Mouse (Mus musculus): ENCODE results near the gene 4930447C04Rik.
A peak's percentile ranks its signal among the peaks of the same experiment; 100 is the strongest.

The 4930447C04Rik gene

DNA sequence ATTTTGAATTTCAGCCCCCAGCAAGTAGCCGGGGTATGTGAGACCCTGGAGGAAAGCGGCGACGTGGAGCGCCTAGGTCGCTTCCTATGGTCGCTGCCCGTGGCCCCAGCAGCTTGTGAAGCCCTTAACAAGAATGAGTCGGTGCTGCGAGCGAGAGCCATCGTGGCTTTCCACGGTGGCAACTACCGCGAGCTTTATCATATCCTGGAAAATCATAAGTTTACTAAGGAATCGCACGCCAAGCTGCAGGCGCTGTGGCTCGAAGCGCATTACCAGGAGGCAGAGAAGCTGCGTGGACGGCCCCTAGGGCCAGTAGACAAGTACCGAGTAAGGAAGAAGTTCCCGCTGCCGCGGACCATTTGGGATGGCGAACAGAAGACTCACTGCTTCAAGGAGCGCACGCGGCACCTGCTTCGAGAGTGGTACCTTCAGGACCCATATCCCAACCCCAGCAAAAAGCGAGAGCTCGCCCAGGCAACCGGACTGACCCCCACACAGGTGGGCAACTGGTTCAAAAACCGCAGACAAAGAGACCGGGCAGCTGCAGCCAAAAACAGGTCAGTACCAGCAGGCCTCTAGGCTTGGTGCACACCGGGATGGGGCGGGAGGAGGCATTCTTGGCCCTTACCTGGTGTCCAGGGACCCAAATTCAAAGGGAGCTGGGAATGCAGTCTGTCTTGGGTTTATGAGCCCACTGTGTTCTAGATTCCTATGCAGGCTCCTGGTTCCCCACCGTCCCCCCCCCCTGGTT is at the start of gene 4930447C04Rik:
4930447C04Rik (minus strand) TSS at position 704 of the 751 bp plus-strand sequence.
- no peak for DNase-seq (ENCODE audit: low spot score)

DNA sequence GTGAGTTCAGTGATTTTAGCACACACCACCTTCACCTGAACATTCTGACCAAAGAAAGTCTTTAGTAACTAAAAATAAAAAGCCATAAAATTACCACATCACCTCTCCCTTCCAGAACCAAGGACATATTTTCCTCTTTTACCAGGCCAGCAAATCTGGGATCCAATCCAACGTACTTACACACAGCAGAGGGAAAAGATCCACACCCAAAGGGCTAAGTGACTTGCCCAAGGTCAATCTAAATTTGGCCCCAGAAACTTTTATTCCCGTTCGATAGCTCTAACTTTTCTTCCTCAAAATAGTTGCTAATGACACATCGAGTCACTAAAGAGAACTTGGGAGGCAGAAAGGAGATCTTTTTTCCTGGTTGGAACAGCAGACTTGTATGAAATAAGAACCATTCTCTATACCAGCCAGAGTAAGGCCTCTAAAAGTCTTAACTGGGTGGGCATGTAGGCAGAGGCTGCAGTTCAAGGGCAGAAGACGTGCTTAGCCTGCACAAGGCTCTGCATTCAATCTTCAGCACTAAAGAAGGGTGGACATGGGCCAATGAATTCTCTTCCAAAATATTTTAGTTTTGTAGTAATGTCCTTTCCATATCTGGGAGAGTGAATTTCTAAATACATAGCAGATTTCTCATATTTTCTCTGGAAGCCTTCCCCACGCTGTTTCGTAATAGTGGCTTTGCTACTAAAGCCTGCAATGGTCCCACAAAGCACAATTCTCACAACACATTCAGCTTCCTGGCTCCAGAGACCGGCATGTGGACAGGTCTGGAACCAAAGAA is 42.7 kb upstream of the 4930447C04Rik start:
- no peak for DNase-seq (ENCODE audit: low spot score)

DNA sequence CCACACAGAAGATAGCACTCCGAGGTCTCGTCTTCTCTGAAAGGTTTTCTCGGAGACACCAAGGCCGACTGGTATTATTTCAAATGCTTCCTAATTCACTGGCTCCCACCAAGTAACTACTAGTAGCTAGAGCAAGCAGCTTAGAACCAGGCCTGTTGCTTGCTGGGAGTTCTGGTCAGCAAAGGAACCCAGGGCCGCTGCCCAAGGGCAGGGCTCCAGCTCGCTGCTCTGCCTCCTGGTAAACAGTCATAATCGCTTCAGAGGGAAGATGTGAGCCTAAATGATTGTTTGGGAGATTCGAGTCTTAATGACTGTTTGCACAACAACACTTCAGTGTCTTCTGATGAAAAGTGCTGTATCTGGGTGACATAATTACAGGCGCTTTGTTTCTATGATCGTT is 42.0 kb upstream of the 4930447C04Rik start:
- DNase-seq (ENCODE audit: low spot score): peak; percentile 36

DNA sequence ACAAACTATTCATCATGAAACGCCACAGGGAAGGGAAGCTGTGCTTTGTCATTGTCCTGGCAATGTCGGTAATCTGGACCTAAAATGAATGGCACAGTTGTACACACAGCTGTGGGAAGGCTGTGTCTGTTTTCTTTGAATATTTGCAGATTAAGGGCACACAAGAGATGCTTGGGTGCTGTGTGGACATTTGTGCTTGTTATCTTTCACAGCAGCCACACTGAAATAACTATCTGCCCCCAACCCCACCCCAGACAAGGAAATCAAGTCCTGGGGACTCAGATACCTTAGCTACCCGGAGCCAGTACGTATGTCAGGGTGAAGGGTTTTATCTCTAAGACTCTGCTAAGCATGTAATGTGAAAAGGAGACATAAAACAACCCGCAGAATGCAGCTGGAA is 38.7 kb upstream of the 4930447C04Rik start:
- no peak for DNase-seq (ENCODE audit: low spot score)

DNA sequence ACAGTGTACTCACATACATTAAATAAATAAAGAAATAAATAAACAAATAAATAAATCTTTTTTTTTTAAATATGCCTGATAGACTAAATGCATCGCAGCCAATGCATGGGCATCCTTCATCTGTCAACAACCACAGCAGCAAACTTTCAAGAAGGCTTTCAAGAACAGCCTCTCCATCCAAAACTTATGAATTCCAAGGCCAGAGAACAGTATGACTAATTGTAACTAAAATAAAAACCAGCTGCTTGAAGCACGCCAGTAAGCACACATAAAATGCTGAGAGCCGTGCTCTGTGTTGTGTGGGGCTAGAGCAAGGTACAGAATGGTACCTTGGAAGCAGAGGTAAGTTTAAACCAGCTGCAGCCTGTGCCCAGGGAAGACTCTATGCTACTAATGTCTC is 37.3 kb upstream of the 4930447C04Rik start:
- no peak for DNase-seq (ENCODE audit: low spot score)

DNA sequence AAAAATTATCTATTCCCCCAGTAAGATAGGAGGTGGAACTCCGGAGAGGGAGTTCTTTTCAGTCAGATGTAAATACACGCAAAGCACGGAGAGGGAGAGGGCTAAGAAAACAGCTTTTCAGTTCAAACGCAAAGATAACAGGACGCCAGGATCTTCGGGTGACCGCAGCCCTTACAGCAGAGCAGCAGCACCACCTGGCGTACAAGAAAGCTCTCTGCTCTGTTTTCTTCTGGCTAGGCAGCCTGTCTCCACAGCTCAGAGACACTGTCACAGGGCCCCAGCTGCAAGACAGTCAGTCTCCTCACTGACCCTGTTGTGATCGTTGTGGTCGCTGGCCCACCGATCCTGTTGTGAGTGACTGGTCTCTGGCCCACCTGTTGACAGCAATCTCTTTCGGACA is 36.1 kb upstream of the 4930447C04Rik start:
- peak; percentile 68 for DNase-seq (ENCODE audit: low spot score)

DNA sequence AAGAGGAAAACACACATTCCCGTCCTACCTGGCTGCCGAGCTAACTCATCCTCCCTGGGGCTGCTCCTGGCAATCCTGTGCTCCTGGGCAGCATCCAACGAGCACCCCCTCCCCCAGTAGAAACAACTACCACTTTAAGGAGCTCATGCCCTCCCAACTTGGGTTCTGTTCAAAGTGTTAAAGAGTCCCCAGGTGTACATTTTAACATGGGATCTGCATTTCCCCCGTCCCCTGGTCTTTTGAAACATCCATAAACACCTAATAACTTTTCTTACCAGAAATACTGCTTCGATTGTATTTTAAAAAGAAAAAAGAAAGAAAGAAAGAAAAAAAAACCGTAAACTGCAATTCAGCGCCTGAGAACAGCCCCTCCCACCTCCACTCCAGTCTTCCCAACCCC is 35.6 kb upstream of the 4930447C04Rik start:
- no peak for DNase-seq (ENCODE audit: low spot score)

DNA sequence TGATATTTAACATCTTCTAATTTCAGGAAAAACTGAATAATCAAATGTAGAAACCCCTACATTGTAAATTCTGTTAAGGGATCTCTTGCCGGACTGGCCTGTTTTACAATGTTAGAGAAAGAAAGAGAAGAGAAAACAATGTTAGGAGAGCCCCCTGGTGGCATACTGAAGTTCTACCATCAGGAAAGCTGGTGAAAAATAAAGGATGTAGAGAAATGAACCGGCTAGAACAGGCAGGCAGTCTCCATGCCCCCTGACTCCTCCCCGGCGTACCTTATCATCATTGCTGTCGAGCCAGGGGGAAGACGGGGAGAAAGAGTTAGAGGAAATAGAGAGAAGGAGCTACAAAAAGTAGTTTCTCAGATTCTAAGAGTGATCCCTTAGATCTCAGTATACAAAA is 32.6 kb upstream of the 4930447C04Rik start:
- no peak for DNase-seq (ENCODE audit: low spot score)

DNA sequence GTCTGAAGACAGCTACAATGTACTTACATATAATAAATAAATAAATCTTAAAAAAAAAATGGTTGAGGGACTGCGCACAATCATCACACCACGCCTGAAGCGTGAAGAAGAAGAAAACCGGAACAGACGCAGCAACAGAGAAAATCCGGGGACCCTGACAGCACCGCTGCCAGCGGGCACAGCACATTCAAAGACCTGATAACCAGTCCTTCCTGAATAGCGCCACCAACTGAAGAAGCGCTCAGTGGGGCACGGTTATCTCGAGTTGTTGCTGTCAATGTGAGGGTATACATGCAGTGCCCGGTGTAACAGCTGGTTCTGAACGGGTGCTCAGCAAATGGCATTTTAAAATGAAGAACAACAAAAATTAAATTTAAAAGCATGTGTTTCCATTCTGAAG is 30.0 kb upstream of the 4930447C04Rik start:
- no peak for DNase-seq (ENCODE audit: low spot score)

DNA sequence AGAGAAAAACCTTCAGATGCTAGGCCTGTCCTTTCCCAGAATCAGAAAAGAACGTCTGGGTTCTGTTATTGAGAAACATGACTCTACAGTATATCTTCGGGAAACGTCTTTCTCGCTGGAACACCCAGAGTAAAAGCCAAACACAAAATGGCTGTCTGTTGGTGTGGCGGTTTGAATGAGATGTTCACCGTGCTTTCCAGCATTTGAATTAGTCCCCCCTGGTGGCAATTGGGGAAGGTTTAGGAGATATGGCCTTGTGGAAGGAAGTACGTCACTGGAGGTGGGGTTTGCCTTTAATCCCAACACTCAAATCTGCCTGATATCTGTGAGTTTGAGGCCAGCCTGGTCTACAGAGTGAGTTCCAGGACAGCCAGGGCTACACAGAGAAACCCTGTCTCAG is 27.0 kb upstream of the 4930447C04Rik start:
- no peak for DNase-seq (ENCODE audit: low spot score)

DNA sequence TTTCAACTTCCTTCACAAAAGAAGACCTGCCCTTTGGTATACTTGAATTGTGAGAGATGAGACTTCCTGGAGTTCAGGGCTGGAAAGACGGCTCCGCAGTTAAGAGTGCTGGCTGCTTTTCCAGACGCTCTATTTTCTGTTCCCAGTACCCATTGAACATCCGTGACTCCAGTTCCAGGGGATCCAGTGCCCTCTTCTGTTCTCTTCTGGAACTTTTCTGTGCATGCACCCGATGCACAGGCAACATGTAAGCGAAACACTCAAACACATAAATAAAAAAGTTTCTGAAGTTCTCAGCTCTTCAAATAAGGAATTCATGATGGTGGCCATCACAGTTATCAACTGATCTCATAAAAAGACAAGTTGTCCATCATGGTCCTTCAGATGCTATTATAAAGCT is 22.2 kb upstream of the 4930447C04Rik start:
- DNase-seq (ENCODE audit: low spot score): no peak

DNA sequence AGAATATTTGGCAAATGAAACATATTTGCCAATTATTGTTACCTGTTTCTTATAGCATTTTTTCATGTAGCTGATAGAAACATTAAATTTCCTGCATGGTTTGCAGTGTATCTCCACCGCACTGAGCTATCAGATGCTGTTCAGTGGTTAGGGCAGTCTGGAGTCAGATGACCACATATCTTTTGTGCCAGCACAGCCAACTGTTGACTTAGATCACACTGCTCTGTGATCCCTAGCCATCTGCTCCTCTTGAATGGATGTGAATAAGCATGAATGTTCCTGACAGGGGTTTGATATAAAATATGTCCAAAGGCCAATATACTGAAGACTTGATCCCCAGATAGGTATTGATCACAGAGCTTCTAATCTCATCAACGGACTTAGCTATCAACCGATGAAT is 17.9 kb upstream of the 4930447C04Rik start:
- DNase-seq (ENCODE audit: low spot score): no peak

DNA sequence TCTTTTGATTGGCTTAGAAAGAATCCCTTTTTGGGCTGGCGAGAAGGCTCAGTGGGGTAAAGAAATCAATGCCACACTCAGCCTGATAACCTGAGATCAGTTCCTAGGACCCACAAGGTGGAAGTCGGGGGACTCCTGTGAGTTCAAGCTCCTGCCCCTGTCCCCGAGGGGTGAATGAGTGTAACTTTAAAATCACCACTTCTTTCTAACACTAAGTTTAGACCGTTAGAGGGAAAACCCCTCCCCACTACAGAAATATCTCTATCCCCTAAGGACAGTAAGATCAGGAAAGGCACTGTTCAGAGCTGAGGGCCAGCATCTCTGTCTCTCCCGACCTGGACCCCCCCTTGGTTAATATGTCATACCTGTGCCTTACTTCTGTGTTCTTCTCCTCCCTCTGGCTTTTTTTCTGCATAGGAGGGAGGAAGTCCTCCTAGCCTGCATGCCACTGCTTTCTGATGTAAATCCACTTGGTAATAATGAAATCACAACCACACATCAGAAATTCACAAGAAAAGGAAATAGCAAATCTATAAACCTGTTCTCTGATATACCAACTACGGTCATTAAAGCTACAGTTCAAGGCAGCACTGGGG is 17.4 kb upstream of the 4930447C04Rik start:
- no peak for DNase-seq (ENCODE audit: low spot score)

DNA sequence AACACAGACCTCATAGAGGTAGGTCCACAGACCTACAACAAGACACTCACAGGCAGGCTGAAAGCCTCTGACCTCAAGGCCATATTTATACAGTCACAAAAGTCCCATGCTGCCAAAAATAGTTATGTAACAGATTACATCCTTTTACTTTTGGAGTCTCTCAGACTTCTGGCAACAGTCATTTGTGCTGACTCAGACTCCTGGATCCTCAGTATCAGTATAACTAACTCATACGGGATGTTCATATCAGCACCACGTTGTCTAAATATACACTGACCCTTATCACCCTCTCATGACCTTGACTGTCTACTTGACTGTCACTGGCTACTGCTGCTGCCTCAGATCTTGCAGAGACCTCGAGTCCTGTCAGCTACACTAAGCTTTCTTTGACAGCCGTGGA is 14.3 kb upstream of the 4930447C04Rik start:
- no peak for DNase-seq (ENCODE audit: low spot score)

DNA sequence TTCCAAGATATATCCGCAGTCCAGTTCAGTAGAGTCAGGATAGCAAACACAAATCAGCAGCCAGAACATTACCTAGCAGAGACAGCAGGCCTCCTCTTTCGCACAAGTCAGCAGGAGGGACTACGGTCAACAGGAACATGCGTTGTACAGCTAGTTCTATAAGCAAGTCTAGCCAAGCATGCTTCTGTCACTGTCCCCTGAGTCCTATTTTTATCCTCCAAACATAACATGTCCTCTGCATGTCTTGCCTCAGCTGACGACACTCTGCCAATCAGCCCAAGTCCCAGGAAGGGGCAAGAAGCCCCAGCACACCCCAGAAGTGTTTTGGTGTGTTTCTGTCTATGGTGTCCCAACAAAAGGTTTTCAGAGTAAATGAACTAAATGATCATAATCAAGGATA is 13.3 kb upstream of the 4930447C04Rik start:
- no peak for DNase-seq (ENCODE audit: low spot score)

DNA sequence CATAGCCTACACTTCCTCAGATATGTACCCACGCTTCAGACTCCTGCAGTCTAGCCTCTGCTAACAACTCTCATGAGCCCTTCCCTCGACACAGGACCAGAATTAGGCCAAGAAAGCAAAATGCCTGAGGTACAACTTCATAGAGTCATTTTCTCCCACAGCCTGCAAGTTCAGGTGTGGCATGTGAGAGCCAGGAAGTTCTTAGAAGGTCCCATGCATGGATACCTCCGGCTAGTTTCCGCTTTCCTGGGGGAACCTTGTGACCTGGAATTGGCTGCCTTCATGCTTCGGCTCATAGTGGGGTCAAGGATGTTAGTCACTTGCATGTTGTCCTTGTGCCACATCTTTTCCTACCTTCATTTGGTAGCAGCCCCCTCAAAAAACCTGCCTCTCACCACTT is 12.5 kb upstream of the 4930447C04Rik start:
- no peak for DNase-seq (ENCODE audit: low spot score)

DNA sequence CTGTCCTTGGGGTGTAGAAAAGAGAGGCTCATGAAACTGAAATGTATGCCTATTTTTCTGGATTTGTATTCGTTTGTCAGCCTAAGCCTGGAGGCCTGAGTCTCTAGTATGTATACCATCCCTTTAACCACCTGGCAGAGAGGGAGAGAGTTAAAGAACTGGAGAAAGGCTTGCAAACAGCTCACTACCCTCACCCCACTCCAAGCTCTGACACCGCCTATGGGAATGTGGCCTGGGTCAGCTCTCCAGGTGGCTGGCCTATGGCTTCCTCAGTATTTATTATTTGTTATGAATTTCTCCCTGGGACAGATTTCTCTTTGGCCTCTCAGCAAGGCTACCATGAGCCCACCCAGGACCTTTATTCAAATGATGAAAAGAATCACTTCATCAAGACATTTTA is 6.8 kb upstream of the 4930447C04Rik start:
- no peak for DNase-seq (ENCODE audit: low spot score)

DNA sequence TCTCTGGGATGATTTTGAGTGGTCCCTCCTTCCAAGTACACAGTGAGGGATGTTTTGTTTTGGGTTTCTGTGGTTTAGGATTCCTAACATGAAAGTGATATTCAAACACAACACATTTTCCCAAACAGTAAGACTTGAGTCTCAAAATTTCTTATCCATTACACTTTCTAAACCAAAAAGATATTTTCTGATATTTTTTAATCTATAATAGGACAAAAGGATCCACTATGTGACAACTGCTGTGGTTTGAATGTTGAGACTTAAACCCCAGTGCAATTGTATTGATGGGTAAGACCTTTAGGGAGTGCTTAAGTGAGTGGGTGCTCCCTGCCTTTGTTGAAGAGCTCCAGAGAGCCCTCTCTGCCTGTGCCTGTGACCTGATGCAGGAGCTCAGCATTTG is 6.2 kb upstream of the 4930447C04Rik start:
- DNase-seq (ENCODE audit: low spot score): no peak

DNA sequence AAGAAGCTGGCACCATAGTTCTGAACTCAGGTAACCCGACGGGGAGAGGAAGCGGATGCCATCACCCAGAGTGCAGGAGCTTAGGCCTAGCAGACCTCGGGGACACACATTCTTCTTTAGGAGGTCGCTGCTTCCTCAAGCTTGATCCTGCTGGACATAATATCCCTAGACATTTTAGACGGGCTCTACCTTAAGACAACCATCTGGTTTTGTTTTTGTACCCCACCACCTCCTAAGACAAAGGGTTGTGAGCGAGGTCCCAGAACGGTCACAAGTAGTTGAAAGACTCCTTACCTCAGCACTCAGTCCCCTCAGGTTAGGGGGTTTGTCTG is 5.5 kb upstream of the 4930447C04Rik start:
- no peak for DNase-seq (ENCODE audit: low spot score)

DNA sequence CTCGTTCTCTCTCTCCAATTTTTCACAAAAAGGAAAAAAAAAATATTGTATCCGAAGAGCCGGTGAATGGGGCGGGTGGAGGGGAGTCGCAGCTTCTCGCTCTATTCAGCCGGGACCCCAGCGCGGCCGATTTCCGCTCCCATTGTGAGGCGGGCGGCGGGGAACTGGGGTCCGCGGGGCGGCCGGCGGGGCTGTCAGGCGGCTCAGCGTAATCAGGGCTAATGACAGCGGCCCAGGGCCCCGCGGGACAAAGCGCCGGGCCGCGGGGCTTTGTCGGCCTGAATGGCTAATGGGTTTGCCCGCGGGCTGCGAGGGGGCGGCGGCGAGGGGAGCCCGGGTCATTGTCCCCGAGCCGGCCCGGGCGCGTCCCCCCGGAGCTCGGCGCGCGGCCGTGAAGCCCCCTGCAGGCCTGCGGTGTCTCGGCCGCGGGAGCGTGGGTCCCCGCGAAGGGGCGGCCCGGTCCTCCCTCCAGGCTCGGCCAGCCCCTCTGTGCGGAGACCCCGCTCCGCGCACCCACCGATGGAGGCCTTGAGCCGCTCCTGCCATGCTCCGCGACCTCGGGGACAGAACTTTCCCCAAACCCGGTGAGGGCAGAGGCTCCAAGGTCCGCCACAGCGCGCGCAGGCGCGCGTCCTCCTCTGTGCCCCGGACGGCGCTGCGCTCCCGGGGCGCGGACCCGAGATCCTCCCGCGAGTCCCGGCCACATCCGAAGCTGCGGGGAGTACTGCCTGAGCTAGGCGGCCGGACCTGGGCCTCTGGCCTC is 4.9 kb upstream of the 4930447C04Rik start:
- DNase-seq (ENCODE audit: low spot score): no peak

DNA sequence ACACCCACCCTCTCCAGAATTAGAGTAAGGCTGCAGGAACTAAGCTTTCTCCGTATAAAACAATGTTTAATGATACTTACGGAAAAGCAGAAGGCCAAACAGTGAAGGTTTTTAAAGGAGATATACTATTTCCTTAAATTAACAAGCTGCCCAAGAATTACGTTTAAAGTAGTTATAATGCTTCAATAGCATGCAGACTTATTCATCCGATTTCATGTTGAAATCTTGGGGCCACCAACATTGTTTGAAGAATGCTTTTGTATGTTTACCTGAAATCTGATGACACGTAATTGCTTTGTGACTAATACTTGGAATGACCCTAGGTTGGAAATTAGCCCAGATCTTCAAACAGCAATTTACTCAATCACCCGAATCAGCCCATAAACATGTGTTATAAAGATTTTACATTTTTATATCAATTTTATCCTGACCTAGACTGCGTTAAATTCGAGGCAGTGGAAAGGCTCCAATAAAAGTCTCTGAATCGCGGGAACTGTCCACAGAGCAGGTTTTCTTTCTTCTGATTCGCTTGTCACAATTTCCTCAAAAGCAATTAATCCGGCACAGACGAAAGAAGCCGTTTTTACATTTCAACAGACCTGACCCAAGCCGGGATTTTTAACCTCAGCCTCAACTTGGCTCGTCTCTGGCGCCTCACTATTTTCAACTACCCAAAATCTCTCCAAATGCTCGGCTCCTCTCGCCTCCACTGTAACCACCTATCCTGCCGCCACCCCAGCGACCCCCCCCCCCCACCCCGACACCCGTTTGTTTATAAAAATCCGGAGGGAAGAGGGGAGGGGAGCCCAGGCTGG is 4.0 kb upstream of the 4930447C04Rik start:
- DNase-seq (ENCODE audit: low spot score): no peak

Measured in ovary, postnatal 36 days (tissue).